Mouse (Mus musculus) CH12.LX (cell line): ENCODE measurements around the gene Dgkh. TPM values are rescaled to one million over a fixed set of nuclear protein-coding genes. Genes with fewer than 3 reads are reported as not detected.

ENCODE experiments used
- DNase-seq: peaks from one replicate; pipeline ENCODE4 v3.0.0-alpha.2; 2013; ENCODE audit errors: extremely low read depth
- H3K27ac ChIP-seq: 2 replicates; pipeline ENCODE4 v1.5.1; 2012; ENCODE audit warnings: low read depth, mild to moderate bottlenecking, control low read depth, moderate library complexity; ENCODE audit not compliant: insufficient read depth
- H3K27me3 ChIP-seq: replicated peaks from 2 replicates; pipeline ENCODE3; 2012; ENCODE audit warnings: inconsistent platforms
- H3K36me3 ChIP-seq, 2 experiments: replicated peaks in 1 of 2; 2 replicates each; pipeline versions ENCODE3 to v1.6.1; 2012; ENCODE audit warnings: inconsistent platforms in 1 of 2, low read length in 1 of 2, mild to moderate bottlenecking in 1 of 2, mixed read lengths in 1 of 2, moderate library complexity in 1 of 2; ENCODE audit not compliant: control insufficient read depth in 1 of 2, insufficient read depth in 1 of 2
- H3K4me1 ChIP-seq, 2 experiments: 2 replicates each; pipeline ENCODE4 v1.6.1; 2012; ENCODE audit warnings: inconsistent platforms in 1 of 2, moderate library complexity in 1 of 2; ENCODE audit not compliant: insufficient read depth in 2 of 2, control insufficient read depth in 1 of 2
- H3K4me2 ChIP-seq: 2 replicates; pipeline ENCODE4 v1.6.1; 2012; ENCODE audit warnings: low read depth, mild to moderate bottlenecking, control low read depth; ENCODE audit not compliant: poor library complexity, insufficient read depth, severe bottlenecking
- H3K4me3 ChIP-seq, 3 experiments: fragments of 150-350 bp in 1 of 3; sonication (generic) in 1 of 3; replicated peaks in 1 of 3; 2 replicates each; pipeline versions ENCODE3 to v1.5.1; 2011 to 2012; ENCODE audit warnings: low read depth in 2 of 3, low read length in 2 of 3, mild to moderate bottlenecking in 2 of 3, moderate library complexity in 2 of 3, control low read depth in 1 of 3, improper control_type of control experiment in 1 of 3, inconsistent platforms in 1 of 3, mixed read lengths in 1 of 3; ENCODE audit not compliant: poor library complexity in 1 of 3
- H3K79me2 ChIP-seq: replicated peaks from 2 replicates; pipeline ENCODE4 v1.6.1; 2012; ENCODE audit warnings: mild to moderate bottlenecking, moderate library complexity; ENCODE audit not compliant: control insufficient read depth, poor library complexity, insufficient read depth, severe bottlenecking; ENCODE audit errors: extremely low read depth
- H3K9ac ChIP-seq: 2 replicates; pipeline ENCODE4 v1.6.1; 2012; ENCODE audit warnings: low read depth, mild to moderate bottlenecking, control low read depth, moderate library complexity; ENCODE audit not compliant: insufficient read depth
- H3K9me3 ChIP-seq: replicated peaks from 2 replicates; pipeline ENCODE3; 2012; ENCODE audit warnings: low read length, inconsistent platforms, mixed read lengths
- BHLHE40 ChIP-seq: IDR thresholded peaks from 2 replicates; pipeline ENCODE4 v1.6.1; 2011; ENCODE audit warnings: mild to moderate bottlenecking, low read depth, low read length, improper control_type of control experiment
- CHD1 ChIP-seq: IDR thresholded peaks from 2 replicates; pipeline ENCODE4 v1.6.1; 2012; ENCODE audit warnings: low read depth, low read length, improper control_type of control experiment, inconsistent platforms
- CHD2 ChIP-seq: IDR thresholded peaks from 2 replicates; pipeline ENCODE4 v1.6.1; 2011; ENCODE audit warnings: low read length, improper control_type of control experiment
- CTCF ChIP-seq, 2 experiments: IDR thresholded peaks in 1 of 2; conservative IDR thresholded peaks in 1 of 2; 2 replicates each; pipeline ENCODE4 v1.5.1; 2011 to 2012; ENCODE audit warnings: low read depth in 2 of 2, low read length in 2 of 2, improper control_type of control experiment in 1 of 2, inconsistent platforms in 1 of 2, mild to moderate bottlenecking in 1 of 2, moderate library complexity in 1 of 2
- E2F4 ChIP-seq: IDR thresholded peaks from 2 replicates; pipeline ENCODE4 v1.6.1; 2011; ENCODE audit warnings: low read depth, low read length, improper control_type of control experiment; ENCODE audit not compliant: insufficient replicate concordance
- ELF1 ChIP-seq: IDR thresholded peaks from 2 replicates; pipeline ENCODE4 v1.6.1; 2014; ENCODE audit warnings: low read depth, mild to moderate bottlenecking, inconsistent platforms, low read length, improper control_type of control experiment
- EP300 ChIP-seq: IDR thresholded peaks from 2 replicates; pipeline ENCODE4 v1.6.1; 2011; ENCODE audit warnings: low read length, improper control_type of control experiment
- ETS1 ChIP-seq: conservative IDR thresholded peaks from 2 replicates; pipeline ENCODE4 v1.6.1; 2012; ENCODE audit warnings: low read depth, mild to moderate bottlenecking, inconsistent platforms, low read length, improper control_type of control experiment, moderate library complexity
- GABPA ChIP-seq: IDR thresholded peaks from 2 replicates; pipeline ENCODE4 v1.6.1; 2012; ENCODE audit warnings: low read depth, low read length, improper control_type of control experiment, inconsistent platforms; ENCODE audit not compliant: insufficient replicate concordance
- HCFC1 ChIP-seq: IDR thresholded peaks from 2 replicates; pipeline ENCODE4 v1.6.1; 2012; ENCODE audit warnings: low read depth, mild to moderate bottlenecking, inconsistent platforms, low read length, improper control_type of control experiment
- IRF4 ChIP-seq: IDR thresholded peaks from 2 replicates; pipeline ENCODE4 v1.6.1; 2014; ENCODE audit warnings: low read depth, mild to moderate bottlenecking, inconsistent platforms, low read length, improper control_type of control experiment
- JUN ChIP-seq: IDR thresholded peaks from 2 replicates; pipeline ENCODE4 v1.6.1; 2011; ENCODE audit warnings: low read depth, mild to moderate bottlenecking, low read length, improper control_type of control experiment, moderate library complexity; ENCODE audit not compliant: insufficient read depth
- JUND ChIP-seq: conservative IDR thresholded peaks from 2 replicates; pipeline ENCODE4 v1.6.1; 2011; ENCODE audit warnings: low read depth, low read length, improper control_type of control experiment
- KAT2A ChIP-seq: IDR thresholded peaks from 2 replicates; pipeline ENCODE4 v1.6.1; 2012; ENCODE audit warnings: low read length, improper control_type of control experiment, inconsistent platforms; ENCODE audit not compliant: insufficient replicate concordance
- MAFK ChIP-seq: IDR thresholded peaks from 2 replicates; pipeline ENCODE4 v1.6.1; 2011; ENCODE audit warnings: low read length, improper control_type of control experiment; ENCODE audit not compliant: insufficient replicate concordance
- MAX ChIP-seq: IDR thresholded peaks from 2 replicates; pipeline ENCODE4 v1.6.1; 2011; ENCODE audit warnings: low read length, improper control_type of control experiment
- MAZ ChIP-seq: IDR thresholded peaks from 2 replicates; pipeline ENCODE4 v1.6.1; 2012; ENCODE audit warnings: low read depth, mild to moderate bottlenecking, inconsistent platforms, low read length, improper control_type of control experiment, moderate library complexity
- MEF2A ChIP-seq: IDR thresholded peaks from 2 replicates; pipeline ENCODE4 v1.6.1; 2014; ENCODE audit warnings: low read depth, mild to moderate bottlenecking, inconsistent platforms, low read length, improper control_type of control experiment, borderline replicate concordance
- MXI1 ChIP-seq: IDR thresholded peaks from 2 replicates; pipeline ENCODE4 v1.6.1; 2011; ENCODE audit warnings: mild to moderate bottlenecking, low read depth, low read length, improper control_type of control experiment
- MYC ChIP-seq: IDR thresholded peaks from 2 replicates; pipeline ENCODE4 v1.6.1; 2011; ENCODE audit warnings: low read depth, mild to moderate bottlenecking, improper control_type of control experiment, low read length
- NELFE ChIP-seq: IDR thresholded peaks from 2 replicates; pipeline ENCODE4 v1.6.1; 2011; ENCODE audit warnings: low read depth, low read length, improper control_type of control experiment
- NRF1 ChIP-seq: IDR thresholded peaks from 2 replicates; pipeline ENCODE4 v1.6.1; 2014; ENCODE audit warnings: low read depth, mild to moderate bottlenecking, inconsistent platforms, low read length, improper control_type of control experiment, moderate library complexity
- PAX5 ChIP-seq: IDR thresholded peaks from 2 replicates; pipeline ENCODE4 v1.6.1; 2012; ENCODE audit warnings: low read length, inconsistent platforms, mixed read lengths
- POLR2A ChIP-seq: IDR thresholded peaks from 2 replicates; pipeline ENCODE4 v1.6.1; 2011; ENCODE audit warnings: low read depth, mild to moderate bottlenecking, improper control_type of control experiment, low read length
- POLR2AphosphoS2 ChIP-seq: IDR thresholded peaks from 2 replicates; pipeline ENCODE4 v1.6.1; 2011; ENCODE audit warnings: low read depth, low read length, improper control_type of control experiment
- RAD21 ChIP-seq: IDR thresholded peaks from 2 replicates; pipeline ENCODE4 v1.6.1; 2011; ENCODE audit warnings: low read depth, mild to moderate bottlenecking, low read length, improper control_type of control experiment, moderate library complexity
- RCOR1 ChIP-seq: conservative IDR thresholded peaks from 2 replicates; pipeline ENCODE4 v1.6.1; 2012; ENCODE audit warnings: low read depth, mild to moderate bottlenecking, inconsistent platforms, low read length, improper control_type of control experiment
- SIN3A ChIP-seq: IDR thresholded peaks from 2 replicates; pipeline ENCODE4 v1.6.1; 2012; ENCODE audit warnings: low read length, improper control_type of control experiment, inconsistent platforms
- SMC3 ChIP-seq: IDR thresholded peaks from 2 replicates; pipeline ENCODE4 v1.6.1; 2011; ENCODE audit warnings: low read depth, low read length, improper control_type of control experiment
- TBP ChIP-seq: conservative IDR thresholded peaks from 2 replicates; pipeline ENCODE4 v1.6.1; 2011; ENCODE audit warnings: low read depth, low read length, improper control_type of control experiment
- TCF12 ChIP-seq: IDR thresholded peaks from 2 replicates; pipeline ENCODE4 v1.6.1; 2014; ENCODE audit warnings: low read depth, mild to moderate bottlenecking, inconsistent platforms, low read length, improper control_type of control experiment
- UBTF ChIP-seq: IDR thresholded peaks from 2 replicates; pipeline ENCODE4 v1.6.1; 2012; ENCODE audit warnings: low read depth, mild to moderate bottlenecking, inconsistent platforms, low read length, improper control_type of control experiment, moderate library complexity
- USF1 ChIP-seq: IDR thresholded peaks from 2 replicates; pipeline ENCODE4 v1.6.1; 2014; ENCODE audit warnings: low read depth, mild to moderate bottlenecking, inconsistent platforms, low read length, improper control_type of control experiment
- USF2 ChIP-seq: conservative IDR thresholded peaks from 2 replicates; pipeline ENCODE4 v1.6.1; 2011; ENCODE audit warnings: low read depth, low read length, improper control_type of control experiment
- ZC3H11A ChIP-seq: IDR thresholded peaks from 2 replicates; pipeline ENCODE4 v1.6.1; 2012; ENCODE audit warnings: low read depth, mild to moderate bottlenecking, inconsistent platforms, low read length, improper control_type of control experiment
- ZKSCAN1 ChIP-seq: IDR thresholded peaks from 2 replicates; pipeline ENCODE4 v1.6.1; 2012; ENCODE audit warnings: low read depth, inconsistent platforms, low read length, improper control_type of control experiment, borderline replicate concordance
- ZMIZ1 ChIP-seq: IDR thresholded peaks from 2 replicates; pipeline ENCODE4 v1.6.1; 2012; ENCODE audit warnings: low read depth, mild to moderate bottlenecking, inconsistent platforms, low read length, improper control_type of control experiment
- ZNF384 ChIP-seq: IDR thresholded peaks from 2 replicates; pipeline ENCODE4 v1.6.1; 2012; ENCODE audit warnings: low read depth, low read length, improper control_type of control experiment, inconsistent platforms
- dilution Hi-C: fragments of 300-500 bp; cut with MboI; formaldehyde crosslinking; loops from 2 replicates; pipeline ENCODE4 v1.14.3; 2020; ENCODE audit warnings: low sequenced_read_pairs; ENCODE audit not compliant: extremely low pct_unique_long_range_greater_than_20kb, extremely low pct_ligation_motif_present
- in situ Hi-C: fragments of 300-500 bp; cut with MboI; formaldehyde crosslinking; loops from 3 replicates; pipeline ENCODE4 v1.14.3; 2019; ENCODE audit warnings: low sequenced_read_pairs, low pct_ligation_motif_present, low pct_unique_long_range_greater_than_20kb, mixed read lengths
- polyA plus RNA-seq: library from polyadenylated mRNA; unstranded; fragments of >175 nt; gene quantifications from 2 replicates; pipeline ENCODE4 v1.2.1, GENCODE M21; 2012; ENCODE audit warnings: low read depth; ENCODE audit not compliant: insufficient read length
- total RNA-seq, 2 experiments: library from RNA; depleted of rRNA; stranded (reverse); fragments of 300-350 nt in 1 of 2; fragments of >200 nt in 1 of 2; gene quantifications; 2 replicates each; pipeline ENCODE4 v1.2.3; 2012 to 2014

Gene Dgkh
- total and polyA plus RNA-seq, 3 experiments = 0.83 to 3.3 (median 2.4) TPM

- Histone ChIP-seq H3K4me2 (peak within 1 kb of the TSS; percentile 65), H3K27me3 (no peaks in the 10 kb centered on the region), H3K79me2 (peaks cover 2% of the 10 kb centered on the region; the same call in 1 of the 2 replicates), H3K36me3 (peaks cover 0 to 5% of the 10 kb centered on the region in 2 experiments), H3K27ac (no peak within 1 kb of the TSS), H3K4me3 (peak within 1 kb of the TSS; percentile 56 to 78 (median 78)), H3K9me3 (peaks cover 2% of the 10 kb centered on the region), H3K4me1 (peaks cover 0 to 11% of the 10 kb centered on the region in 2 experiments; a peak in 2 of 4 replicates), H3K9ac (peak within 1 kb of the TSS; percentile 38)
- in situ Hi-C loops = no loop called here
- dilution Hi-C loops = no loop called here
- TF ChIP-seq MEF2A (0 out of 2 replicates have a peak, but pooled peaks have one; percentile 42), SMC3 (no peak), IRF4 (no peak), TBP (no peak), POLR2A (peak; percentile 60; the same call in 1 of the 2 replicates), ZNF384 (no peak), JUND (no peak), JUN (no peak), NRF1 (peak; percentile 54), ZKSCAN1 (no peak), TCF12 (peak; percentile 39; the same call in 1 of the 2 replicates), RAD21 (no peak), GABPA (no peak), ZC3H11A (no peak), MAZ (no peak), HCFC1 (peak; percentile 63), USF2 (peak; percentile 96), MAX (peak; percentile 99), CTCF (conservative IDR thresholded peaks at IDR 0.05 in 1 of 2, IDR thresholded peaks at IDR 0.05 in 1 of 2; ENCODE audit: low read depth in 2 of 2, low read length in 2 of 2) (no peak), SIN3A (peak; percentile 59; the same call in 1 of the 2 replicates), MAFK (no peak), EP300 (no peak), ETS1 (no peak), KAT2A (0 out of 2 replicates have a peak, but pooled peaks have one; percentile 65), PAX5 (no peak), ZMIZ1 (no peak), RCOR1 (no peak), POLR2AphosphoS2 (no peak), E2F4 (peak; percentile 33; the same call in 1 of the 2 replicates), BHLHE40 (peak; percentile 87), UBTF (no peak), NELFE (peak; percentile 47; the same call in 1 of the 2 replicates), CHD1 (no peak), MXI1 (peak; percentile 92), USF1 (peak; percentile 98), MYC (peak; percentile 87; the same call in 1 of the 2 replicates), ELF1 (peak; percentile 81), CHD2 (peak; percentile 99)
- peak; percentile 89 for DNase-seq
Measured at GRCm38 (mm10) chr14:78536281-78537165, 196.1 kb downstream of the Dgkh start, which contains the start of gene Akap11. Gene Akap11 (minus strand): TSS chr14:78536808.
